Mouse (Mus musculus) forebrain, embryonic 10.5 days (tissue): ENCODE measurements around the gene Gm17571. TPM values are rescaled to one million over a fixed set of nuclear protein-coding genes. Genes with fewer than 3 reads are reported as not detected.

ENCODE experiments used
- polyA plus RNA-seq: library from polyadenylated mRNA; unstranded; fragments of >200 nt; fragmentation: Nextera tagmentation; extraction: Ambion mirVana; gene quantifications from 2 replicates; pipeline ENCODE4 v1.2.1, GENCODE M21; 2016

The Gm17571 gene
- polyA plus RNA-seq, 1 experiment from 2014 or later, result not detected

Other genes starting within 250 kb of the Gm17571 start
- 7.1 and 8.4 TPM in 2 replicates for gene Jrkl, start 200.9 kb downstream of the Gm17571 start, polyA plus RNA-seq
- 7.7 and 8.0 TPM in 2 replicates for gene Ccdc82, start 199.8 kb downstream of the Gm17571 start, polyA plus RNA-seq
- gene Maml2, start 148.8 kb downstream of the Gm17571 start, polyA plus RNA-seq, result 5.9 and 6.3 TPM in 2 replicates